Mouse (Mus musculus) ES-Bruce4 (cell line): ENCODE measurements around the gene Gm49601. TPM values are rescaled to one million over a fixed set of nuclear protein-coding genes. Genes with fewer than 3 reads are reported as not detected.

ENCODE experiments used
- H3K27ac ChIP-seq: 2 replicates; pipeline ENCODE4 v1.5.1; 2012; ENCODE audit warnings: low read length, inconsistent platforms; ENCODE audit not compliant: insufficient read depth
- H3K27me3 ChIP-seq: 2 replicates; pipeline ENCODE4 v1.6.1; 2012; ENCODE audit warnings: mild to moderate bottlenecking, low read length, inconsistent platforms; ENCODE audit not compliant: control insufficient read depth, poor library complexity, insufficient read depth, severe bottlenecking
- H3K36me3 ChIP-seq: 2 replicates; pipeline ENCODE4 v1.6.1; 2012; ENCODE audit warnings: inconsistent platforms, mild to moderate bottlenecking, low read length, moderate library complexity; ENCODE audit not compliant: control insufficient read depth, poor library complexity, insufficient read depth, severe bottlenecking
- H3K4me1 ChIP-seq: one replicate; pipeline ENCODE4 v1.8.1; 2011; ENCODE audit warnings: low read length; ENCODE audit not compliant: control insufficient read depth, insufficient read depth
- H3K4me3 ChIP-seq: 2 replicates; pipeline ENCODE4 v1.5.1; 2011; ENCODE audit warnings: low read depth, mild to moderate bottlenecking, low read length
- H3K9ac ChIP-seq: 2 replicates; pipeline ENCODE4 v1.6.1; 2012; ENCODE audit warnings: low read depth, mild to moderate bottlenecking, inconsistent platforms; ENCODE audit not compliant: poor library complexity, severe bottlenecking
- H3K9me3 ChIP-seq: replicated peaks from 2 replicates; pipeline ENCODE4 v1.6.1; 2012; ENCODE audit warnings: mild to moderate bottlenecking, low read length, inconsistent platforms; ENCODE audit not compliant: control insufficient read depth, poor library complexity, insufficient read depth, severe bottlenecking
- CTCF ChIP-seq: IDR thresholded peaks from one replicate; pipeline ENCODE4 v1.8.1; 2011; ENCODE audit warnings: low read depth, low read length
- EP300 ChIP-seq: IDR thresholded peaks from 2 replicates; pipeline ENCODE4 v1.6.1; 2011; ENCODE audit warnings: low read depth, low read length; ENCODE audit not compliant: insufficient read depth
- POLR2A ChIP-seq: IDR thresholded peaks from one replicate; pipeline ENCODE4 v1.8.1; 2011; ENCODE audit warnings: low read length; ENCODE audit not compliant: insufficient read depth
- polyA plus RNA-seq: library from polyadenylated mRNA; stranded (reverse); fragments of >200 nt; gene quantifications from 2 replicates; pipeline ENCODE4 v1.2.4, GENCODE M21; 2011; ENCODE audit warnings: low read depth; ENCODE audit not compliant: missing spikeins, insufficient read depth, insufficient read length

Gm49601 gene
- polyA plus RNA-seq, 1 experiment, result not detected

GRCm38 (mm10) chr16:18642291-18642690 is 16.1 kb upstream of the Gm49601 start:
- Histone ChIP-seq H3K9me3 (no peaks in the 10 kb centered on the region), H3K4me1 (peaks cover 2% of the 10 kb centered on the region), H3K4me3 (no peak overlapping the region), H3K36me3 (no peaks in the 10 kb centered on the region), H3K9ac (no peak overlapping the region), H3K27ac (no peak overlapping the region), H3K27me3 (no peaks in the 10 kb centered on the region)
- TF ChIP-seq CTCF (no peak), EP300 (no peak)

- H3K27ac ChIP-seq, result no peak overlapping the region
- TF ChIP-seq CTCF (no peak), EP300 (no peak), POLR2A (no peak)
- H3K4me1 ChIP-seq, result peaks cover 3% of the 10 kb centered on the region
- no peaks in the 10 kb centered on the region for H3K36me3 ChIP-seq
- no peak overlapping the region for H3K9ac ChIP-seq
- H3K9me3 ChIP-seq, result no peaks in the 10 kb centered on the region
- H3K27me3 ChIP-seq, result no peaks in the 10 kb centered on the region
- H3K4me3 ChIP-seq, result no peak overlapping the region
Measured at GRCm38 (mm10) chr16:18639382-18639929, 13.2 kb upstream of the Gm49601 start.

- H3K27me3 ChIP-seq, result no peaks in the 10 kb centered on the region
- no peak for TF ChIP-seq POLR2A
- TF ChIP-seq CTCF, result no peak
- TF ChIP-seq EP300, result no peak
- no peaks in the 10 kb centered on the region for H3K36me3 ChIP-seq
- no peak overlapping the region for H3K27ac ChIP-seq
- no peak overlapping the region for H3K4me3 ChIP-seq
- H3K9ac ChIP-seq, result no peak overlapping the region
- H3K4me1 ChIP-seq, result peaks cover 3% of the 10 kb centered on the region
- H3K9me3 ChIP-seq, result no peaks in the 10 kb centered on the region
Measured at GRCm38 (mm10) chr16:18638396-18638795, 12.2 kb upstream of the Gm49601 start.

- Histone ChIP-seq H3K4me3 (no peak overlapping the region), H3K9ac (no peak overlapping the region), H3K36me3 (no peaks in the 10 kb centered on the region), H3K27me3 (no peaks in the 10 kb centered on the region), H3K9me3 (no peaks in the 10 kb centered on the region), H3K27ac (no peak overlapping the region), H3K4me1 (peaks cover 3% of the 10 kb centered on the region)
- TF ChIP-seq CTCF (no peak), POLR2A (no peak), EP300 (no peak)
Measured at GRCm38 (mm10) chr16:18636804-18637203, 10.6 kb upstream of the Gm49601 start.

GRCm38 (mm10) chr16:18636401-18636800 is 10.2 kb upstream of the Gm49601 start:
- TF ChIP-seq CTCF, result no peak
- TF ChIP-seq POLR2A, result no peak
- no peak for TF ChIP-seq EP300
- no peak overlapping the region for H3K4me3 ChIP-seq
- H3K9me3 ChIP-seq, result no peaks in the 10 kb centered on the region
- H3K4me1 ChIP-seq, result peaks cover 3% of the 10 kb centered on the region
- no peak overlapping the region for H3K27ac ChIP-seq
- no peak overlapping the region for H3K9ac ChIP-seq
- H3K36me3 ChIP-seq, result no peaks in the 10 kb centered on the region
- H3K27me3 ChIP-seq, result no peaks in the 10 kb centered on the region

GRCm38 (mm10) chr16:18633333-18633732 is 7.1 kb upstream of the Gm49601 start:
- H3K4me1 ChIP-seq, result peaks cover 3% of the 10 kb centered on the region
- H3K27ac ChIP-seq, result no peak overlapping the region
- no peaks in the 10 kb centered on the region for H3K9me3 ChIP-seq
- no peak overlapping the region for H3K4me3 ChIP-seq
- TF ChIP-seq CTCF (no peak), EP300 (no peak), POLR2A (no peak)
- no peaks in the 10 kb centered on the region for H3K36me3 ChIP-seq
- H3K9ac ChIP-seq, result no peak overlapping the region
- H3K27me3 ChIP-seq, result peaks cover 8% of the 10 kb centered on the region
